Mouse (Mus musculus): ENCODE data around the gene Smok3a. TPM values are rescaled to one million over a fixed set of nuclear protein-coding genes. Genes with fewer than 3 reads are reported as not detected.
A peak's percentile ranks its signal among the peaks of the same experiment; 100 is the strongest.

Gene Smok3a
- polyA plus RNA-seq, 1 experiment from 2014 or later, result not detected

DNA sequence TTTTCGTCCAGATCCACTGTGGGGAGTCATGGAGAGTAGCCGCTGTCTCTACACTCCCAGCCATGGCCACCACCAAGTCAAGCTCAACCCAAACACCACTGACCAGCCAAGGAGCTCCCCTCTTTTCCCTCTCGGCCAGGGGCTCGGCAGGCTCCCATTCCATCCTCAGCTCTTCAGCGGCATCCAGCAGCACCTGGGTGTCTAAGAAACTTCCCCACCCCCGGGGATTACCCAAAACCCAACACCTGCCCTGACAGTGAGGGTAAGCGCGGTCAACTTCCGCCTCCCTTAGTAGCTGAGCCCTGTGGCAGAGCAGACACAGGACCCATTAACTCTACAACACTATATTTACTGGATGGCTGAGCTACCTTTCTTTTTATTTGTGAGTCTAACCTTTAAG is 60.4 kb downstream of the Smok3a start:
- no peak overlapping the region for H3K4me3 ChIP-seq (ENCODE audit: low read depth, low read length)
- no peak for ATAC-seq (ENCODE audit: low read depth)
- no peak overlapping the region for H3K4me2 ChIP-seq (ENCODE audit: low read depth, low read length)
- 73% methylated on average over 9 of the region's 9 CpGs for WGBS (ENCODE audit: insufficient replicate concordance)
- peaks cover 12% of the 10 kb centered on the region for H3K4me1 ChIP-seq (ENCODE audit: control insufficient read depth, low read depth, low read length)
- H3K27ac ChIP-seq (ENCODE audit: low read length), result no peak overlapping the region
- no peaks in the 10 kb centered on the region for H3K27me3 ChIP-seq (ENCODE audit: control insufficient read depth, insufficient read depth, low read depth, low read length)
- H3K9ac ChIP-seq (ENCODE audit: low read depth, low read length), result no peak overlapping the region
- no peaks in the 10 kb centered on the region for H3K36me3 ChIP-seq (ENCODE audit: control insufficient read depth, insufficient read depth)
- no peaks in the 10 kb centered on the region for H3K9me3 ChIP-seq (replicated peaks; ENCODE audit: control insufficient read depth, low read length)

DNA sequence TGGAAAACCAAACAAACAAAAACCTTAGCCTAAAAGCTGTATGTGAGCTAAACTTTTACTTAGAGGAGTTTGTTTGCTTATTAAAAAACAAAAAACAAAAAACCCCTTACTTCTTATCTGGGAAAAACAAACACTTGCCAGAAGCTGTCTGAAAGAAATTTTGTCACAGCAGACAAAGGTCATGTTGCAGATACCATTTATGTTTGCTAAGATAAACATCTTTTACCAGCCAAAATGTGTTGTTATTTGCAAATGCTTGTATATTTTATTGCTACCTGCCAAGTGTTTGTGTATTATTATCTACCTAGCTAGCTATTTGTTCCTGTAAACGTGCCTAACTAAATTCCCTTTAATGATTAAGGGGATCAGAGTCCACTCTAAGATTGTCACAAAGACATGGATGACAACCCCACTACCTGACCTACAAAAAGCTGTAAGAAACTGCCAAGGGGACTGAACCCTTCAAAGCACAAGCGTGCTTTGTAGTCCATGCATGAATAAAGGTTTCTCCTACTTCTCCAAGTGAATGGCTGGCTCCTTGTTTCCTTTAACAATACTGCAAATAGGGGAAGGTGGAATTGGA is 62.3 kb downstream of the Smok3a start:
- 52% methylated on average over 2 of the region's 2 CpGs for WGBS (ENCODE audit: insufficient replicate concordance)

DNA sequence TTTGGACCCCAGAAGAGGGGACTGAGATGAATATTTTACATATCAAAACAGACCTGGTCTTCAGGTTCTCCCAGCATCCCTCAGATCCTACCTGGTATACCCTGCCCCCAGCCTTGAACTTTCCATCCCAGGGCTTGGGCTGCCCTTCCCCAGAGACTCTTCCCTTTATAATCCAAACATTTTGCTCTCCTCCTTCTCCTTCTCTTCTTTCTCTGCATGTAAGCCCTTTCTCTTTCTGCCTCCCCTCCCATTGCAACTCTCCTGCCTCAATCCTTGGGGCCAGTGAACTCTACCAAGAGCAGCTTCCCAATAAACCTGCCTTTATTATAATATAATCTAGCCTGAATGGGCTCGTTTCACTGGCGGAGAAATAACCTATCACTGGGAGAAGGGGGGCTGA is 62.9 kb downstream of the Smok3a start:
- no peaks in the 10 kb centered on the region for H3K36me3 ChIP-seq (ENCODE audit: control insufficient read depth, insufficient read depth)
- H3K4me1 ChIP-seq (ENCODE audit: control insufficient read depth, low read depth, low read length), result peaks cover 27% of the 10 kb centered on the region
- no peak overlapping the region for H3K9ac ChIP-seq (ENCODE audit: low read depth, low read length)
- no peak overlapping the region for H3K4me2 ChIP-seq (ENCODE audit: low read depth, low read length)
- no peaks in the 10 kb centered on the region for H3K9me3 ChIP-seq (replicated peaks; ENCODE audit: control insufficient read depth, low read length)
- no peak for ATAC-seq (ENCODE audit: low read depth)
- no peaks in the 10 kb centered on the region for H3K27me3 ChIP-seq (ENCODE audit: control insufficient read depth, insufficient read depth, low read depth, low read length)
- no peak overlapping the region for H3K4me3 ChIP-seq (ENCODE audit: low read depth, low read length)
- peak overlapping the region; percentile 34; the same call in 1 of the 2 replicates for H3K27ac ChIP-seq (ENCODE audit: low read length)
- WGBS (ENCODE audit: insufficient replicate concordance), result 76% methylated on average over 2 of the region's 2 CpGs

More for the DNA sequence above, 62.3 kb downstream of the Smok3a start:
- Histone ChIP-seq H3K27ac (ENCODE audit: low read length) (no peak overlapping the region), H3K4me1 (ENCODE audit: control insufficient read depth, low read depth, low read length) (peaks cover 21% of the 10 kb centered on the region), H3K4me2 (ENCODE audit: low read depth, low read length) (no peak overlapping the region), H3K4me3 (ENCODE audit: low read depth, low read length) (no peak overlapping the region), H3K27me3 (ENCODE audit: control insufficient read depth, insufficient read depth, low read depth, low read length) (no peaks in the 10 kb centered on the region), H3K9ac (ENCODE audit: low read depth, low read length) (no peak overlapping the region), H3K36me3 (ENCODE audit: control insufficient read depth, insufficient read depth) (no peaks in the 10 kb centered on the region), H3K9me3 (replicated peaks; ENCODE audit: control insufficient read depth, low read length) (no peaks in the 10 kb centered on the region)
- ATAC-seq (ENCODE audit: low read depth), result no peak

Other genes with a start within 250 kb of the Smok3a start
- gene Ppp1r35, start 242.4 kb upstream of the Smok3a start, polyA plus RNA-seq (2015; fragmentation: Nextera tagmentation; extraction: Ambion mirVana), result 14.8 and 15.5 TPM in 2 replicates
- gene Mepce, start 233.6 kb upstream of the Smok3a start, polyA plus RNA-seq (2015; fragmentation: Nextera tagmentation; extraction: Ambion mirVana), result 3.8 and 4.6 TPM in 2 replicates
- gene Zcwpw1, start 233.5 kb upstream of the Smok3a start, polyA plus RNA-seq (2015; fragmentation: Nextera tagmentation; extraction: Ambion mirVana), result 3.8 and 4.0 TPM in 2 replicates
- gene Pilra, start 185.0 kb upstream of the Smok3a start, polyA plus RNA-seq (2015; fragmentation: Nextera tagmentation; extraction: Ambion mirVana), result 5.1 and 6.1 TPM in 2 replicates
- 5.8 and 6.6 TPM in 2 replicates for gene Pilrb1, start 163.2 kb upstream of the Smok3a start, polyA plus RNA-seq (2015; fragmentation: Nextera tagmentation; extraction: Ambion mirVana)
- 5.6 and 8.3 TPM in 2 replicates for gene Pilrb2, start 149.4 kb upstream of the Smok3a start, polyA plus RNA-seq (2015; fragmentation: Nextera tagmentation; extraction: Ambion mirVana)
- gene Cyp3a13, start 99.6 kb upstream of the Smok3a start, polyA plus RNA-seq (2015; fragmentation: Nextera tagmentation; extraction: Ambion mirVana), result 6.2 and 6.8 TPM in 2 replicates
- not detected in 2 replicates for gene Gjc3, start 58.2 kb upstream of the Smok3a start, polyA plus RNA-seq (2015; fragmentation: Nextera tagmentation; extraction: Ambion mirVana)
- gene Azgp1, start 39.7 kb upstream of the Smok3a start, polyA plus RNA-seq (2015; fragmentation: Nextera tagmentation; extraction: Ambion mirVana), result 39.1 and 54.9 TPM in 2 replicates
- gene Smok3b, start 168 bp downstream of the Smok3a start, polyA plus RNA-seq (2015; fragmentation: Nextera tagmentation; extraction: Ambion mirVana), result not detected in 2 replicates
- gene Smok3c, start 31.9 kb downstream of the Smok3a start, polyA plus RNA-seq (2015; fragmentation: Nextera tagmentation; extraction: Ambion mirVana), result not detected in 2 replicates
- 3.9 and 4.4 TPM in 2 replicates for gene Zkscan1, start 63.8 kb downstream of the Smok3a start, polyA plus RNA-seq (2015; fragmentation: Nextera tagmentation; extraction: Ambion mirVana)
- gene Zscan21, start 95.6 kb downstream of the Smok3a start, polyA plus RNA-seq (2015; fragmentation: Nextera tagmentation; extraction: Ambion mirVana), result 14.6 and 15.1 TPM in 2 replicates
- 5.0 and 5.1 TPM in 2 replicates for gene Zfp113, start 134.5 kb downstream of the Smok3a start, polyA plus RNA-seq (2015; fragmentation: Nextera tagmentation; extraction: Ambion mirVana)
- gene Cops6, start 139.8 kb downstream of the Smok3a start, polyA plus RNA-seq (2015; fragmentation: Nextera tagmentation; extraction: Ambion mirVana), result 153 and 154 TPM in 2 replicates
- 5.6 and 5.9 TPM in 2 replicates for gene Ap4m1, start 150.7 kb downstream of the Smok3a start, polyA plus RNA-seq (2015; fragmentation: Nextera tagmentation; extraction: Ambion mirVana)
- gene Mcm7, start 151.2 kb downstream of the Smok3a start, polyA plus RNA-seq (2015; fragmentation: Nextera tagmentation; extraction: Ambion mirVana), result 152 and 162 TPM in 2 replicates
- gene Taf6, start 166.2 kb downstream of the Smok3a start, polyA plus RNA-seq (2015; fragmentation: Nextera tagmentation; extraction: Ambion mirVana), result 32.6 and 32.9 TPM in 2 replicates
- 12.0 and 13.6 TPM in 2 replicates for gene Cnpy4, start 166.2 kb downstream of the Smok3a start, polyA plus RNA-seq (2015; fragmentation: Nextera tagmentation; extraction: Ambion mirVana)
- 2.2 TPM in 2 replicates for gene Mblac1, start 173.1 kb downstream of the Smok3a start, polyA plus RNA-seq (2015; fragmentation: Nextera tagmentation; extraction: Ambion mirVana)
- 0.09 and 0.18 TPM in 2 replicates for gene Nxpe5, start 204.6 kb downstream of the Smok3a start, polyA plus RNA-seq (2015; fragmentation: Nextera tagmentation; extraction: Ambion mirVana)
- 30.9 and 31.7 TPM in 2 replicates for gene Lamtor4, start 234.2 kb downstream of the Smok3a start, polyA plus RNA-seq (2015; fragmentation: Nextera tagmentation; extraction: Ambion mirVana)
- 2.1 and 3.1 TPM in 2 replicates for gene BC037034, start 242.8 kb downstream of the Smok3a start, polyA plus RNA-seq (2015; fragmentation: Nextera tagmentation; extraction: Ambion mirVana)